Mouse (Mus musculus): ENCODE results near the gene Gm815.

- TF ChIP-seq CTCF (IDR thresholded peaks at IDR 0.05; ENCODE audit: low read depth) (no peak), EP300 (IDR thresholded peaks at IDR 0.05; ENCODE audit: low read depth) (no peak)
Observed at GRCm38 (mm10) chr19:26881866-26882427, 3.7 kb upstream of the Gm815 start.
